Mouse (Mus musculus) G1E (cell line): ENCODE results near the gene Rab7. TPM values are rescaled to one million over a fixed set of nuclear protein-coding genes. Genes with fewer than 3 reads are reported as not detected.

Experiments
- ATAC-seq: 2 replicates; pipeline ENCODE4 v1.8.0; 2016; ENCODE audit warnings: mild to moderate bottlenecking; ENCODE audit not compliant: insufficient number of reproducible peaks, poor library complexity, low FRiP score, severe bottlenecking; ENCODE audit errors: extremely low read depth
- DNase-seq: peaks from one replicate; pipeline ENCODE4 v3.0.0; 2012; ENCODE audit warnings: low spot score
- H3K27me3 ChIP-seq: 2 replicates; pipeline ENCODE4 v1.6.1; 2012; ENCODE audit warnings: mild to moderate bottlenecking, low read length, inconsistent platforms; ENCODE audit not compliant: insufficient read depth
- H3K36me3 ChIP-seq: replicated peaks from 2 replicates; pipeline ENCODE3; 2012; ENCODE audit warnings: mild to moderate bottlenecking, inconsistent platforms
- H3K4me1 ChIP-seq: 2 replicates; pipeline ENCODE4 v1.6.1; 2012; ENCODE audit warnings: low read depth, low read length, inconsistent platforms, mixed read lengths; ENCODE audit not compliant: insufficient read depth
- H3K4me3 ChIP-seq: 2 replicates; pipeline ENCODE4 v1.5.1; 2012; ENCODE audit warnings: low read depth, mild to moderate bottlenecking, inconsistent platforms, low read length, moderate library complexity, mixed read lengths
- H3K9me3 ChIP-seq: replicated peaks from 2 replicates; pipeline ENCODE4 v1.6.1; 2012; ENCODE audit warnings: inconsistent platforms
- CTCF ChIP-seq: IDR thresholded peaks from 2 replicates; pipeline ENCODE4 v1.5.1; 2012; ENCODE audit warnings: low read depth, low read length, inconsistent platforms, mixed read lengths
- GATA1 ChIP-seq: IDR thresholded peaks from 2 replicates; pipeline ENCODE4 v1.6.1; 2012; ENCODE audit warnings: borderline replicate concordance, low read length, inconsistent platforms, mixed read lengths
- GATA2 ChIP-seq: IDR thresholded peaks from 2 replicates; pipeline ENCODE4 v1.6.1; 2012; ENCODE audit warnings: low read depth, low read length, inconsistent platforms, borderline replicate concordance
- POLR2AphosphoS5 ChIP-seq: IDR thresholded peaks from 2 replicates; pipeline ENCODE4 v1.6.1; 2012; ENCODE audit warnings: low read depth, low read length, inconsistent platforms; ENCODE audit not compliant: insufficient replicate concordance
- TAL1 ChIP-seq: conservative IDR thresholded peaks from 2 replicates; pipeline ENCODE4 v1.6.1; 2012; ENCODE audit warnings: low read depth, low read length, inconsistent platforms, mixed read lengths
- polyA plus RNA-seq: library from polyadenylated mRNA; stranded (reverse); fragments of >175 nt; gene quantifications from 2 replicates; pipeline ENCODE4 v1.2.3, GENCODE M21; 2012
- total RNA-seq, 2 experiments: library from RNA; stranded (forward) in 1 of 2; stranded (reverse) in 1 of 2; fragments of 200-1000 nt in 1 of 2; fragments of >200 nt in 1 of 2; fragmentation: Nextera tagmentation in 1 of 2; gene quantifications; 2 replicates each; pipeline ENCODE4 v1.2.3; 2014 to 2017

Rab7 gene
- total and polyA plus RNA-seq, 3 experiments = 89.5 to 419 (median 101) TPM

- no peaks in the 10 kb centered on the region for H3K36me3 ChIP-seq
- peaks cover 21% of the 10 kb centered on the region for H3K4me1 ChIP-seq
- H3K27me3 ChIP-seq = no peaks in the 10 kb centered on the region
- no peak overlapping the region; the same call in 1 of the 2 replicates for H3K4me3 ChIP-seq
- TF ChIP-seq TAL1 (peak; percentile 48), GATA1 (no peak)
- DNase-seq = no peak
- H3K9me3 ChIP-seq = no peaks in the 10 kb centered on the region
- ATAC-seq = no peak
Measured at GRCm38 (mm10) chr6:88075960-88076517, 31.0 kb upstream of the Rab7 start.

- Histone ChIP-seq H3K4me3 (peak overlapping the region; percentile 74), H3K36me3 (no peaks in the 10 kb centered on the region), H3K4me1 (peaks cover 15% of the 10 kb centered on the region), H3K9me3 (no peaks in the 10 kb centered on the region), H3K27me3 (no peaks in the 10 kb centered on the region; the same call in 1 of the 2 replicates)
- TF ChIP-seq GATA1 (no peak), CTCF (peak; percentile 71), POLR2AphosphoS5 (no peak)
- DNase-seq (peak; percentile 71), ATAC-seq (peak; percentile 95)
Measured at GRCm38 (mm10) chr6:88074752-88075554, 29.9 kb upstream of the Rab7 start.

- Histone ChIP-seq H3K36me3 (no peaks in the 10 kb centered on the region), H3K4me3 (no peak overlapping the region), H3K9me3 (no peaks in the 10 kb centered on the region), H3K4me1 (peaks cover 10% of the 10 kb centered on the region), H3K27me3 (peaks cover 3% of the 10 kb centered on the region)
- no peak for ATAC-seq
- no peak for TF ChIP-seq POLR2AphosphoS5
- no peak for TF ChIP-seq GATA1
- no peak for TF ChIP-seq TAL1
- no peak for TF ChIP-seq GATA2
- TF ChIP-seq CTCF = no peak
- DNase-seq = no peak
Measured at GRCm38 (mm10) chr6:88071216-88071615, 26.1 kb upstream of the Rab7 start.

- Histone ChIP-seq H3K9me3 (no peaks in the 10 kb centered on the region), H3K36me3 (no peaks in the 10 kb centered on the region), H3K4me1 (peaks cover 8% of the 10 kb centered on the region), H3K4me3 (no peak overlapping the region), H3K27me3 (peaks cover 4% of the 10 kb centered on the region)
- DNase-seq = no peak
- no peak for TF ChIP-seq GATA1
- no peak for TF ChIP-seq POLR2AphosphoS5
- no peak for TF ChIP-seq TAL1
- no peak for TF ChIP-seq CTCF
- TF ChIP-seq GATA2 = no peak
- ATAC-seq = no peak
Measured at GRCm38 (mm10) chr6:88070468-88070867, 25.4 kb upstream of the Rab7 start.

- TF ChIP-seq GATA1 (no peak), POLR2AphosphoS5 (no peak), GATA2 (no peak), CTCF (no peak), TAL1 (no peak)
- Histone ChIP-seq H3K9me3 (no peaks in the 10 kb centered on the region), H3K4me3 (no peak overlapping the region), H3K27me3 (peaks cover 4% of the 10 kb centered on the region), H3K4me1 (peaks cover 7% of the 10 kb centered on the region), H3K36me3 (no peaks in the 10 kb centered on the region)
- no peak for DNase-seq
- no peak for ATAC-seq
Measured at GRCm38 (mm10) chr6:88068739-88069138, 23.7 kb upstream of the Rab7 start.

- H3K4me3 ChIP-seq = no peak overlapping the region
- DNase-seq (no peak), ATAC-seq (no peak)
- TF ChIP-seq POLR2AphosphoS5 (no peak), CTCF (no peak), GATA1 (no peak), GATA2 (no peak), TAL1 (no peak)
- no peaks in the 10 kb centered on the region for H3K9me3 ChIP-seq
- H3K36me3 ChIP-seq = no peaks in the 10 kb centered on the region
- peaks cover 4% of the 10 kb centered on the region for H3K27me3 ChIP-seq
- H3K4me1 ChIP-seq = peaks cover 7% of the 10 kb centered on the region
Measured at GRCm38 (mm10) chr6:88067722-88068121, 22.7 kb upstream of the Rab7 start.
